Mouse (Mus musculus): ENCODE measurements at regions not wholly inside any gene's neighbourhood (a gene's known extent, or its start where the extent isn't known, plus 50 kb on each side); places are given as distances from the start of the nearest gene placed in this dataset.

GRCm38 (mm10) chr2:136449265-136449664 is 52.4 kb upstream of the Ankef1 start:
- intact Hi-C loops (cut with DNase I): loop anchor here (2.0 to 5.0 kb wide), 2 partner anchors 62 to 300 kb away; partner anchors contain the start of gene Pak7
- peak; percentile 31 to 54 for DNase-seq (ENCODE audit: low spot score in 2 of 2)

All from left cerebral cortex, postnatal 25 days (tissue).